Mouse (Mus musculus) myocyte (in vitro differentiated cells): Measurements from ENCODE around the gene Zfp658. TPM values are rescaled to one million over a fixed set of nuclear protein-coding genes. Genes with fewer than 3 reads are reported as not detected.

ENCODE experiments used
- H3K27me3 ChIP-seq: one replicate; pipeline ENCODE4 v1.6.1; 2011; ENCODE audit not compliant: control insufficient read depth, insufficient read depth, insufficient read length
- H3K36me3 ChIP-seq: one replicate; pipeline ENCODE4 v1.6.1; 2011; ENCODE audit not compliant: control insufficient read depth, insufficient read depth
- H3K4me2 ChIP-seq: one replicate; pipeline ENCODE4 v1.6.1; 2011; ENCODE audit warnings: low read depth, control low read depth
- H3K4me3 ChIP-seq: one replicate; pipeline ENCODE4 v1.5.1; 2011; ENCODE audit warnings: mild to moderate bottlenecking, control low read depth, moderate library complexity
- H3K79me2 ChIP-seq: one replicate; pipeline ENCODE4 v1.6.1; 2011; ENCODE audit not compliant: control insufficient read depth, insufficient read depth
- H3ac ChIP-seq: one replicate; pipeline ENCODE4 v1.6.1; 2011; ENCODE audit not compliant: control insufficient read depth, insufficient read length
- E2F4 ChIP-seq: IDR thresholded peaks from one replicate; pipeline ENCODE4 v1.6.1; 2011; ENCODE audit warnings: mild to moderate bottlenecking, control low read depth, moderate library complexity; ENCODE audit not compliant: insufficient read depth
- MYOD1 ChIP-seq, 3 experiments: IDR thresholded peaks; one replicate each; pipeline ENCODE4 v1.6.1; 2011; ENCODE audit warnings: control low read depth in 2 of 3, low read depth in 2 of 3, mild to moderate bottlenecking in 2 of 3, moderate library complexity in 1 of 3; ENCODE audit not compliant: insufficient read length in 2 of 3, control insufficient read depth in 1 of 3
- polyA plus RNA-seq: library from polyadenylated mRNA; unstranded; fragments of >200 nt; fragmentation: generic; extraction: Trizol; gene quantifications from one replicate; pipeline ENCODE4 v1.2.1, GENCODE M21; 2012; ENCODE audit warnings: missing spikeins

Zfp658 gene
- polyA plus RNA-seq, 1 experiment = 0.72 TPM

- Histone ChIP-seq H3K4me2 (no peak overlapping the region), H3ac (no peak overlapping the region), H3K27me3 (no peaks in the 10 kb centered on the region), H3K79me2 (no peaks in the 10 kb centered on the region), H3K4me3 (no peak overlapping the region), H3K36me3 (no peaks in the 10 kb centered on the region)
- TF ChIP-seq E2F4 (no peak), MYOD1 (IDR thresholded peaks at IDR 0.05; ENCODE audit: control insufficient read depth in 1 of 3, insufficient read length in 2 of 3, low read depth in 2 of 3) (peak in 2 of 3 experiments; percentile 69 to 74)
These were observed 61.8 kb downstream of the Zfp658 start for GRCm38 (mm10) chr7:43623819-43624218.

Other genes starting within 250 kb of the Zfp658 start
- 2.7 TPM for gene Zfp715, start 249.0 kb upstream of the Zfp658 start, polyA plus RNA-seq
- gene Siglecf, start 210.9 kb upstream of the Zfp658 start, polyA plus RNA-seq = not detected
- 1.0 TPM for gene Siglecg, start 154.1 kb upstream of the Zfp658 start, polyA plus RNA-seq
- gene Lim2, start 134.6 kb upstream of the Zfp658 start, polyA plus RNA-seq = not detected
- not detected for gene Nkg7, start 125.2 kb upstream of the Zfp658 start, polyA plus RNA-seq
- not detected for gene Cldnd2, start 121.5 kb upstream of the Zfp658 start, polyA plus RNA-seq
- 244 TPM for gene Etfb, start 118.2 kb upstream of the Zfp658 start, polyA plus RNA-seq
- 0.12 TPM for gene Gm45233, start 118.1 kb upstream of the Zfp658 start, polyA plus RNA-seq
- gene Vsig10l, start 99.1 kb upstream of the Zfp658 start, polyA plus RNA-seq = 0.73 TPM
- 4.9 TPM for gene Iglon5, start 72.2 kb upstream of the Zfp658 start, polyA plus RNA-seq
- gene 4931406B18Rik, start 56.3 kb upstream of the Zfp658 start, polyA plus RNA-seq = not detected
- 0.02 TPM for gene Cd33, start 17.8 kb upstream of the Zfp658 start, polyA plus RNA-seq
- gene Zfp719, start 17.4 kb downstream of the Zfp658 start, polyA plus RNA-seq = 2.8 TPM
- not detected for gene Zfp819, start 44.9 kb downstream of the Zfp658 start, polyA plus RNA-seq
- not detected for gene Ceacam18, start 72.5 kb downstream of the Zfp658 start, polyA plus RNA-seq
- gene Siglece, start 97.9 kb downstream of the Zfp658 start, polyA plus RNA-seq = not detected
- 9.9 TPM for gene Ctu1, start 109.8 kb downstream of the Zfp658 start, polyA plus RNA-seq
- not detected for gene Klk14, start 128.2 kb downstream of the Zfp658 start, polyA plus RNA-seq
- gene Klk13, start 150.3 kb downstream of the Zfp658 start, polyA plus RNA-seq = not detected
- gene Klk12, start 206.6 kb downstream of the Zfp658 start, polyA plus RNA-seq = 0.05 TPM
- gene Klk11, start 212.3 kb downstream of the Zfp658 start, polyA plus RNA-seq = 0.56 TPM
- 1.1 TPM for gene Klk10, start 218.8 kb downstream of the Zfp658 start, polyA plus RNA-seq
- not detected for gene Klk9, start 229.6 kb downstream of the Zfp658 start, polyA plus RNA-seq
- gene Klk8, start 235.3 kb downstream of the Zfp658 start, polyA plus RNA-seq = not detected
- not detected for gene Klk7, start 249.0 kb downstream of the Zfp658 start, polyA plus RNA-seq